Mouse (Mus musculus) erythroid progenitor cell, adult 5-6 weeks (primary cell): ENCODE measurements around the gene Prickle3. TPM values are rescaled to one million over a fixed set of nuclear protein-coding genes. Genes with fewer than 3 reads are reported as not detected.
"Not testable (repeated sequence)": the region's sequence is repeated elsewhere in the genome, so short reads cannot be mapped to it uniquely, and the experiment has no call there.

Source experiments
- ATAC-seq: replicated peaks from 2 replicates; pipeline ENCODE4 v1.8.0; 2016; ENCODE audit warnings: moderate number of reproducible peaks, mild to moderate bottlenecking, moderate TSS enrichment, inconsistent platforms; ENCODE audit not compliant: poor library complexity, low FRiP score, severe bottlenecking
- total RNA-seq, 2 experiments: library from RNA; stranded (forward) in 1 of 2; stranded (reverse) in 1 of 2; fragments of 150-400 nt in 1 of 2; fragments of 186-747, 209-891 nt in 1 of 2; gene quantifications; 2 replicates each; pipeline versions ENCODE4 v1.2.3 to v1.2.4; 2015 to 2017; ENCODE audit warnings: low replicate concordance in 2 of 2

Prickle3 gene
- total RNA-seq, 2 experiments from 2014 or later, result 0.23 to 1.3 TPM

- ATAC-seq, result peak; percentile 83
Observed at GRCm38 (mm10) chrX:7670390-7670881, 13.4 kb downstream of the Prickle3 start.

- no peak; the same call in 1 of the 2 replicates for ATAC-seq
Observed at GRCm38 (mm10) chrX:7670921-7671623, 14.0 kb downstream of the Prickle3 start, which contains the start of gene Plp2. TSS of gene Plp2 (minus strand) at chrX:7671390.

GRCm38 (mm10) chrX:7672739-7673138 is 15.7 kb downstream of the Prickle3 start:
- no peak for ATAC-seq

GRCm38 (mm10) chrX:7673578-7674281 is 16.7 kb downstream of the Prickle3 start:
- ATAC-seq, result no peak

- ATAC-seq, result no peak
Observed at GRCm38 (mm10) chrX:7674284-7675000, 17.4 kb downstream of the Prickle3 start.

- ATAC-seq, result no peak
Observed at GRCm38 (mm10) chrX:7675001-7675380, 17.9 kb downstream of the Prickle3 start.

- no peak for ATAC-seq
Observed at GRCm38 (mm10) chrX:7678986-7679385, 21.9 kb downstream of the Prickle3 start.

GRCm38 (mm10) chrX:7679405-7680056 is 22.5 kb downstream of the Prickle3 start:
- peak; percentile 99 for ATAC-seq

- no peak for ATAC-seq
Observed at GRCm38 (mm10) chrX:7680057-7680412, 23.0 kb downstream of the Prickle3 start.

GRCm38 (mm10) chrX:7680864-7681263 is 23.8 kb downstream of the Prickle3 start, which contains the start of gene Magix:
TSS of gene Magix (minus strand) at chrX:7681251.
- ATAC-seq, result no peak

GRCm38 (mm10) chrX:7688321-7688720 is 31.3 kb downstream of the Prickle3 start:
- ATAC-seq, result no peak

GRCm38 (mm10) chrX:7690486-7690885 is 33.4 kb downstream of the Prickle3 start:
- no peak for ATAC-seq

GRCm38 (mm10) chrX:7692862-7693261 is 35.8 kb downstream of the Prickle3 start:
- no peak for ATAC-seq

- ATAC-seq, result peak; percentile 3; the same call in 1 of the 2 replicates
Observed at GRCm38 (mm10) chrX:7696520-7696919, 39.5 kb downstream of the Prickle3 start.

GRCm38 (mm10) chrX:7696954-7697381 is 39.9 kb downstream of the Prickle3 start, which contains the start of gene Gpkow:
TSS of gene Gpkow (plus strand) at chrX:7697131.
- ATAC-seq, result peak; percentile 100

- ATAC-seq, result peak; percentile 52; the same call in 1 of the 2 replicates
Observed at GRCm38 (mm10) chrX:7713764-7714134, 56.7 kb downstream of the Prickle3 start.

GRCm38 (mm10) chrX:7714135-7714899 is 57.3 kb downstream of the Prickle3 start, which contains the start of gene Wdr45:
TSS of gene Wdr45 (plus strand) at chrX:7714333.
- ATAC-seq, result peak; percentile 98

- ATAC-seq, result not testable (repeated sequence)
Observed at GRCm38 (mm10) chrX:7716058-7716457, 59.0 kb downstream of the Prickle3 start.
